Mouse (Mus musculus) hindbrain, postnatal 0 days (tissue): ENCODE measurements around the gene Gigyf1. TPM values are rescaled to one million over a fixed set of nuclear protein-coding genes. Genes with fewer than 3 reads are reported as not detected.

Experiments used
- ATAC-seq: fragments of 200-750 bp; cut with Nextera tagmentation; 2 replicates; pipeline ENCODE4 v1.8.0; 2017; ENCODE audit warnings: mild to moderate bottlenecking, moderate TSS enrichment, moderate library complexity
- DNase-seq: peaks from one replicate; pipeline ENCODE4 v3.0.0-alpha.2; 2015; ENCODE audit warnings: low spot score
- H3K27ac ChIP-seq: fragments of 300-500 bp; sonication (generic); 2 replicates; pipeline ENCODE4 v1.5.1; 2014; ENCODE audit warnings: mild to moderate bottlenecking
- H3K27me3 ChIP-seq: fragments of 300-500 bp; sonication (generic); 2 replicates; pipeline ENCODE4 v1.6.1; 2014; ENCODE audit warnings: low read length, mixed read lengths; ENCODE audit not compliant: insufficient read depth
- H3K36me3 ChIP-seq: fragments of 300-500 bp; sonication (generic); 2 replicates; pipeline ENCODE4 v1.6.1; 2014; ENCODE audit warnings: low read length, mixed read lengths; ENCODE audit not compliant: insufficient read depth
- H3K4me1 ChIP-seq: fragments of 300-500 bp; sonication (generic); 2 replicates; pipeline ENCODE4 v1.6.1; 2014; ENCODE audit warnings: antibody characterized with exemption, low read length, mixed read lengths; ENCODE audit not compliant: insufficient read depth
- H3K4me2 ChIP-seq: fragments of 300-500 bp; sonication (generic); 2 replicates; pipeline ENCODE4 v1.6.1; 2014; ENCODE audit warnings: low read depth, mild to moderate bottlenecking, low read length, moderate library complexity, mixed read lengths
- H3K4me3 ChIP-seq: fragments of 300-500 bp; sonication (generic); 2 replicates; pipeline ENCODE4 v1.5.1; 2014; ENCODE audit warnings: low read length
- H3K9ac ChIP-seq: fragments of 300-500 bp; sonication (generic); replicated peaks from 2 replicates; pipeline ENCODE4 v1.6.1; 2014; ENCODE audit warnings: mild to moderate bottlenecking, low read length, moderate library complexity, mixed read lengths
- H3K9me3 ChIP-seq: fragments of 300-500 bp; sonication (generic); 2 replicates; pipeline ENCODE4 v1.6.1; 2016; ENCODE audit warnings: low read length, mixed read lengths
- CTCF ChIP-seq: IDR thresholded peaks from 2 replicates; pipeline ENCODE4 v1.5.1; 2016; ENCODE audit warnings: antibody characterized with exemption, control low read depth, low read depth
- WGBS: fragments of 180-500 bp; shearing (Covaris S2); extraction: QIAGEN DNeasy Blood & Tissue Kit; methylation state at CpG from one replicate; pipeline ENCODE4 v1.1.7; 2014; 5-methylcytosine and 5-hydroxymethylcytosine counted together
- polyA plus RNA-seq: library from polyadenylated mRNA; unstranded; fragments of >200 nt; fragmentation: Nextera tagmentation; extraction: Ambion mirVana; gene quantifications from 2 replicates; pipeline ENCODE4 v1.2.1, GENCODE M21; 2015
- total RNA-seq: library from RNA; depleted of rRNA; stranded (reverse); fragments of >200 nt; gene quantifications from 2 replicates; pipeline ENCODE4 v1.2.3, GENCODE M21; 2014

The Gigyf1 gene
- total and polyA plus RNA-seq, 2 experiments from 2014 or later, result 15.1 to 20.3 TPM

DNA sequence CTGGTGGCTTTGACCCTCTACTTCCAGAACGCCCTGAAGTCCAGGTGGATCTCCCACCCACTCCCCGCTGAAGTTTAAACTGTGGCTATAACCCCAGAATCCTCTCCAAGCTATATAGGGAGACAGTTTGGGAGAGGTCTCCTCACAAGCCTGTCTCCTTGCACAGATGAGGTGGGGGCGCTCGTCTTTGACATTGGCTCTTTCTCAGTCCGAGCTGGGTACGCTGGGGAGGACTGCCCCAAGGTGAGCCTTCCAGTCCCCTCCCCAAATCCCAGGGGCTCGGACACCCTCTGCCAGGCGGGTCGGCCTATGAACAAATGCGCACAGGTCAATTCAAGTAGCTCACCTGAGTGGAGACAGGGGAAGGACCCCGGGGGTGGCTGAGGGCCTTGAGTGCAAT is 35.5 kb downstream of the Gigyf1 start:
- Histone ChIP-seq H3K4me1 (no peaks in the 10 kb centered on the region), H3K27ac (peak overlapping the region; percentile 75; the same call in 1 of the 2 replicates), H3K9me3 (no peaks in the 10 kb centered on the region), H3K4me2 (peak overlapping the region; percentile 56), H3K9ac (peak overlapping the region; percentile 61), H3K36me3 (no peaks in the 10 kb centered on the region), H3K4me3 (peak overlapping the region; percentile 60), H3K27me3 (no peaks in the 10 kb centered on the region)
- no peak for TF ChIP-seq CTCF
- ATAC-seq (peak; percentile 52), DNase-seq (no peak)
- WGBS, result 39% methylated on average over 11 of the region's 11 CpGs

DNA sequence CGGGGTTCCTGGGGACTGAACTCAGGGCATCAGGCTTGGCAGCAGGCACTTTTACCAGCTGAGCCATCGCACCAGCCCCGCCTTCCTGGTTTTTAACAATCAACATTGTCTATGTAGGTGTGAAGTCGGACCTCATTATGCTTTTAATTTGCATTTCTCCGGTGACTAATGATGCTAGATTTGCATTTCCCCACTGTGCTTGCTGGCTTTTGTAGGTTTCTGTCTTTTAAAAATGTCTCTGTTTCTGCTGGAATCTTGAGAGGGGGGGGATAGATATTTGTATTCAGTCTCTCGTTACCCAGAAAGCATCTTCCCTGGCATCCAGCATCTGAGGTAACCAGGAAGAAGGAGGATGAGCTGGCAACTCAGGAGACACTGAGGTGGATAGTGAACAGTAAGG is 43.2 kb downstream of the Gigyf1 start:
- H3K27me3 ChIP-seq, result no peaks in the 10 kb centered on the region
- TF ChIP-seq CTCF, result no peak
- no peak for DNase-seq
- no peak overlapping the region for H3K4me3 ChIP-seq
- no peak overlapping the region for H3K9ac ChIP-seq
- H3K36me3 ChIP-seq, result peaks cover 7% of the 10 kb centered on the region; the same call in 1 of the 2 replicates
- no peak for ATAC-seq
- H3K4me1 ChIP-seq, result no peaks in the 10 kb centered on the region
- no peak overlapping the region for H3K27ac ChIP-seq
- no peak overlapping the region for H3K4me2 ChIP-seq
- 47% methylated on average over 6 of the region's 6 CpGs for WGBS
- no peaks in the 10 kb centered on the region for H3K9me3 ChIP-seq

DNA sequence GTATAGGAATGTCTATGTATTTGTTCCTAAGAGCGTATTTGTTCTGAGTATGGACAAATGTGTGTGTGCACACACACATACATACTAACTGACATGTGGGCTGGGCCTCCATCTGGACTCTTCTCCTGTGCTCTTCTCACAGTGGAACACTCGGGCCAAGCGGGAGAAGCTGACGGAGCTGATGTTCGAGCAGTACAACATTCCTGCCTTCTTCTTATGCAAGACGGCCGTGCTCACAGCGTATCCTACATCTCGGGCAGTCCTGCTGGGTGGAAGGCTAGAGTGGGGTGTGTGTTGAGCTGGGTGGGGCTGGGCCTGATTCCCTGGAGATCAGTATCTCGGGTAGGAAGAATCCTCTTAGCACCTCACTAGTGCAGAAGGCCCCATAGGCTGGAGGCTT is 44.6 kb downstream of the Gigyf1 start:
- no peak overlapping the region for H3K9ac ChIP-seq
- no peak for TF ChIP-seq CTCF
- WGBS, result 67% methylated on average over 10 of the region's 10 CpGs
- H3K4me1 ChIP-seq, result no peaks in the 10 kb centered on the region
- no peak for ATAC-seq
- no peak overlapping the region for H3K4me2 ChIP-seq
- no peak for DNase-seq
- no peak overlapping the region for H3K27ac ChIP-seq
- peaks cover 7% of the 10 kb centered on the region; the same call in 1 of the 2 replicates for H3K36me3 ChIP-seq
- no peaks in the 10 kb centered on the region for H3K9me3 ChIP-seq
- H3K27me3 ChIP-seq, result no peaks in the 10 kb centered on the region
- no peak overlapping the region for H3K4me3 ChIP-seq

DNA sequence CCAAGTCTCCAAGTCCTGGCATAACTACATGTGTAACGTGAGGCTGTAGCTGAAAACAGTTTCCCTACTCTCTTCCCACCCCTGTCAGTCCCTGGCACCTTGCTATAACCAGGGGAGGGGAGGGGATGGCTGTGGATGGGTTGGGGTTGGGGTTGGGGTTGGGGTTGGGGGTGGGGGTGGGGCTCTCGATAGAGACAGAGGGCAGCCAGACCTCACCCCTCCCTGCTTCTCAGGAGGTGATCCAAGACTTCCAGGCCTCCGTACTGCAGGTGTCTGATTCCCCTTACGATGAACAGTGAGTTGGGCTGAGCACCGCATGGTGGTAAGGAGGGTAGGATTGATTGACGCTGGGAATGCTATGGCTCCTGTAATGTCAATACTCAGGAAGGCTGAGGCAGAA is 47.4 kb downstream of the Gigyf1 start:
- no peak for TF ChIP-seq CTCF
- no peak for DNase-seq
- Histone ChIP-seq H3K9ac (no peak overlapping the region), H3K4me1 (no peaks in the 10 kb centered on the region), H3K27ac (no peak overlapping the region), H3K4me3 (no peak overlapping the region), H3K36me3 (peaks cover 7% of the 10 kb centered on the region; the same call in 1 of the 2 replicates), H3K9me3 (no peaks in the 10 kb centered on the region), H3K27me3 (no peaks in the 10 kb centered on the region), H3K4me2 (no peak overlapping the region)
- no peak for ATAC-seq
- WGBS, result 54% methylated on average over 6 of the region's 6 CpGs

DNA sequence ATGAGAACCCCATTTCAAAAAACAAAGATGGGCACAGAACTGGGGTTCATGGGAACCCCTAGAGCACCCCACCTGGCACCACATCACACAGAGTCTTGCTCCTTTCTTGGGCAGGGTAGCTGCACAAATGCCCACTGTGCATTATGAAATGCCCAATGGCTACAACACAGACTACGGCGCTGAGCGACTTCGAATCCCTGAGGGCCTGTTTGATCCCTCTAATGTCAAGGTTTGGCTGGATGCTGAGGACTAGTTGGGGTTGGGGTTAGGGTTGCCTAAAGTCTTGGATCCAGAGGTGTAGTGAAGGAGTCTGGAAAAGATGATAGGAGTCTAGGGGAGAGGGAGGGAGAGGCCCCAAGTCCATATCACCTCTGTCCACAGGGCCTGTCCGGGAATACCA is 48.1 kb downstream of the Gigyf1 start:
- 93% methylated on average over 5 of the region's 5 CpGs for WGBS

DNA sequence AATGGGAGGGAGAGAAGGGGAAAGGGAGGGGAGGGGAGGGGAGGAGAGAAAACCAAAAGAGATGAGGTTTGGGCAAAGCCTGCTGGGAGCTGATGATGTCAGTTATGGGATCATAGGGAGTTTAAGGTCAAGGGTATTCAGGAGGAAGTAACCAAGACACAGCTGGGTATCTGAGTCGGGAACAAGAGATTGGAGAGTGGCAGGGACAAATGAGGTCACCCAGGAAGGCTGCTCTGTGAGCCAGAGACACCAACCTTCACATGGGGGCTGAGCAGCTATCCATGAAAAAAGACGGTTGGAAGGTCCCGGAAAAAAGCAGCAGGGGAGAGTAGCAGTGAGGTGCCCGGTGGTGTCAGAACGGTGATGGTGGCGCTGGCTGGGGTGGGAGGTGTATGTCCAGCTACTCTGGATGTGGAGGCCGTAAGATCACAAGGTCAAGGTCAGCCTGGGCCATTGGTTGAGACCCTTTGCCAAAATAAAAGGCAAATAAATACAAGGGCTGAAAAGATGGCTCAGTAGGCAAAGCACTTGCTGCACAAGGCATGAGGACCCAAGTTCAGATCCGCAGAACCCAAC is 50.0 kb downstream of the Gigyf1 start:
- TF ChIP-seq CTCF, result no peak
- H3K4me1 ChIP-seq, result no peaks in the 10 kb centered on the region
- H3K27me3 ChIP-seq, result no peaks in the 10 kb centered on the region
- no peak overlapping the region for H3K9ac ChIP-seq
- peaks cover 7% of the 10 kb centered on the region; the same call in 1 of the 2 replicates for H3K36me3 ChIP-seq
- H3K9me3 ChIP-seq, result no peaks in the 10 kb centered on the region
- H3K4me2 ChIP-seq, result no peak overlapping the region
- DNase-seq (no peak), ATAC-seq (no peak)
- no peak overlapping the region for H3K4me3 ChIP-seq
- no peak overlapping the region for H3K27ac ChIP-seq
- 79% methylated on average over 8 of the region's 8 CpGs for WGBS

More for the DNA sequence above, 48.1 kb downstream of the Gigyf1 start:
- H3K9ac ChIP-seq, result no peak overlapping the region
- no peaks in the 10 kb centered on the region for H3K4me1 ChIP-seq
- H3K4me3 ChIP-seq, result no peak overlapping the region
- no peak overlapping the region for H3K27ac ChIP-seq
- DNase-seq, result no peak
- ATAC-seq, result no peak
- no peaks in the 10 kb centered on the region for H3K9me3 ChIP-seq
- H3K4me2 ChIP-seq, result no peak overlapping the region
- H3K36me3 ChIP-seq, result peaks cover 7% of the 10 kb centered on the region; the same call in 1 of the 2 replicates
- no peaks in the 10 kb centered on the region for H3K27me3 ChIP-seq
- TF ChIP-seq CTCF, result no peak

DNA sequence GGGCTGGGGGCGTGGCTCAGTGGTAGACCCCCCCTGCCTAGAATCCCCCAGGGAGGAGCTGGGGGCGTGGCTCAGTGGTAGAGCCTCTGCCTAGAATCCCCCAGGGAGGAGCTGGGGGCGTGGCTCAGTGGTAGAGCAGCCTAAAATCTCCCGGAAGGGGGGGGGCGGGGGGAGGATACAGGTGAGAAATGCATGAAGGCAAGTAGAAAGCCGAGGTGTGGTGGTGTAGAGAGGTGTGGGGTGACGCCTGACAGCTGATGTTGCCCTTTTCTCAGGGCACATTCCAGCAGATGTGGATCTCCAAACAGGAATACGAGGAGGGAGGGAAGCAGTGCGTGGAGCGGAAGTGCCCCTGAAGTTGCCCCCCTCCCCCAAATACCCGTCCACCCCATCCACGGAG is 50.7 kb downstream of the Gigyf1 start:
- Histone ChIP-seq H3K27me3 (no peaks in the 10 kb centered on the region), H3K4me1 (no peaks in the 10 kb centered on the region), H3K4me3 (no peak overlapping the region), H3K4me2 (no peak overlapping the region), H3K9me3 (no peaks in the 10 kb centered on the region), H3K9ac (no peak overlapping the region), H3K27ac (no peak overlapping the region), H3K36me3 (peaks cover 7% of the 10 kb centered on the region; the same call in 1 of the 2 replicates)
- no peak for DNase-seq
- ATAC-seq, result no peak
- TF ChIP-seq CTCF, result no peak
- WGBS, result 78% methylated on average over 12 of the region's 12 CpGs
